Mouse (Mus musculus) intestine, embryonic 16.5 days (tissue): Measurements from ENCODE around the gene Mpp6. TPM values are rescaled to one million over a fixed set of nuclear protein-coding genes. Genes with fewer than 3 reads are reported as not detected.

Experiments used
- ATAC-seq: fragments of 200-750 bp; cut with Nextera tagmentation; 2 replicates; pipeline ENCODE4 v1.8.0; 2017; ENCODE audit warnings: moderate TSS enrichment, moderate library complexity
- H3K27ac ChIP-seq: fragments of 300-500 bp; sonication (generic); 2 replicates; pipeline ENCODE4 v1.5.1; 2014; ENCODE audit warnings: mild to moderate bottlenecking, low read length
- H3K27me3 ChIP-seq: fragments of 300-500 bp; sonication (generic); replicated peaks from 2 replicates; pipeline ENCODE4 v1.6.1; 2014; ENCODE audit warnings: low read length, control low read depth, mixed read lengths; ENCODE audit not compliant: control insufficient read depth, insufficient read depth
- H3K36me3 ChIP-seq: fragments of 300-500 bp; sonication (generic); 2 replicates; pipeline ENCODE4 v1.6.1; 2014; ENCODE audit warnings: low read length, control low read depth; ENCODE audit not compliant: control insufficient read depth, insufficient read depth
- H3K4me1 ChIP-seq: fragments of 300-500 bp; sonication (generic); 2 replicates; pipeline ENCODE4 v1.6.1; 2014; ENCODE audit warnings: low read length, control low read depth, mixed read lengths; ENCODE audit not compliant: control insufficient read depth, insufficient read depth
- H3K4me2 ChIP-seq: fragments of 300-500 bp; sonication (generic); 2 replicates; pipeline ENCODE4 v1.6.1; 2014; ENCODE audit warnings: low read depth, low read length, control low read depth
- H3K4me3 ChIP-seq: fragments of 300-500 bp; sonication (generic); 2 replicates; pipeline ENCODE4 v1.5.1; 2014; ENCODE audit warnings: mild to moderate bottlenecking, low read length
- H3K9ac ChIP-seq: fragments of 300-500 bp; sonication (generic); 2 replicates; pipeline ENCODE4 v1.6.1; 2014; ENCODE audit warnings: low read depth, low read length
- H3K9me3 ChIP-seq: fragments of 300-500 bp; sonication (generic); 2 replicates; pipeline ENCODE4 v1.6.1; 2016; ENCODE audit warnings: low read length, control low read depth; ENCODE audit not compliant: control insufficient read depth
- WGBS: fragments of 180-500 bp; shearing (Covaris S2); extraction: QIAGEN DNeasy Blood & Tissue Kit; methylation state at CpG from one replicate; pipeline ENCODE4 v1.1.7; 2014; 5-methylcytosine and 5-hydroxymethylcytosine counted together
- polyA plus RNA-seq: library from polyadenylated mRNA; unstranded; fragments of >200 nt; fragmentation: Nextera tagmentation; extraction: Ambion mirVana; gene quantifications from 2 replicates; pipeline ENCODE4 v1.2.1, GENCODE M21; 2015

The Mpp6 gene
- 34.5 and 40.6 TPM in 2 replicates for polyA plus RNA-seq

DNA sequence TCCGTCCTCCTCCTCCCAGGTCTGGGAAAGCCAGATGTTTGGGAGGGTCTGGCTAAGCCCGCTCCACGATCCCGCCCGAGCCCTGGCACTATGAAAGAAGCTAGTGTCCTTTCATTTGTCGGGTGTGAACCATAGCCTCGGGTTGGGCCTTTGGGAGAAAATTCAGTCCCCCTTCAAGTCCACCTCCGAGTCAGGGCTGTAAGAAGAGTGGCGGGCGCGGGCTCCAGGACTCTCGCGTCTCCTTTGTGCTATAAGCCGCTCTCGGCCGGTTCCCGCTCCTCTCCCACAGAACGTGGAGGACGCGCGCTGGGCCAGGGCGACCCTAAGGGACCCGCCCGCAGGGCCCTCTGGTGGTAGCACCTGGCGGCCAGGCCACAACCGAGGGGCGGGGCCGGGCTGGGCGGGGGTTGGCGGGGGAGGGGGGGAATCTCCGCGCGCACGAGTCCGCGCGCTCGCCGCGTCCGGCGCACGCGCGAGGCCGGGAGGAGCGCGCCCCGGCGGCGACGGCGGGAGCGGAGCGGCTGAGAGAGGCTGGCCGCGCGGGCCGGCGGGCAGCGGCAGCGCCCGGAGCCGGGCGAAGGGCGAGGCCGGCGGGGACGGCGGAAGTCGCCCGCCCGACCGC is at the start of gene Mpp6:
TSS of gene Mpp6 (plus strand) at position 485 of the 622 bp plus-strand sequence.
- Histone ChIP-seq H3K9ac (peak within 1 kb of the TSS; percentile 92), H3K4me3 (peak within 1 kb of the TSS; percentile 82), H3K4me2 (peak within 1 kb of the TSS; percentile 68), H3K4me1 (0 out of 2 replicates have a peak, but pooled peaks cover 3% of the 10 kb centered on the region), H3K27me3 (no peaks in the 10 kb centered on the region), H3K27ac (peak within 1 kb of the TSS; percentile 77), H3K9me3 (no peaks in the 10 kb centered on the region), H3K36me3 (no peaks in the 10 kb centered on the region)
- peak; percentile 94 for ATAC-seq
- WGBS: under 1% methylated on average over 60 of the region's 74 CpGs

DNA sequence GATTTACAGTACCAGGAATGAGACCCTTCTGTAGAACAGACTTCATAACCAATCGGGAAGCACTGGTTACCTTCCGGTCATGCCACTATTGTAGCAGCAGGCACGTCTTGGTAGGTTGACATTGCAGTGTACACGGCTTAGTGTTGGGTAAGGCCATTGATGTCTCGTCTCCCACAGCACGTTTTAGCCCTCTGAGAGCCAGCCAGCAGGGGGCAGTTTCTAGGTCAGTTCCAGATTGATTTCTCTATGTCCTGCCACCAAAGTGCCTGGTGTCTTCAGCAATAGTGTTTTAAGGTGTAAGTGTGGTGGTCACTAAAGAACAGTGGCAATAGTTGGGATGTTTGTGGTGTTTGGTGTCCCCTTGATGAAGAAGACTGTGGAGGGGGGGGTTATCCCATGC is 43.9 kb upstream of the Mpp6 start:
- 83% methylated on average over 6 of the region's 6 CpGs for WGBS

DNA sequence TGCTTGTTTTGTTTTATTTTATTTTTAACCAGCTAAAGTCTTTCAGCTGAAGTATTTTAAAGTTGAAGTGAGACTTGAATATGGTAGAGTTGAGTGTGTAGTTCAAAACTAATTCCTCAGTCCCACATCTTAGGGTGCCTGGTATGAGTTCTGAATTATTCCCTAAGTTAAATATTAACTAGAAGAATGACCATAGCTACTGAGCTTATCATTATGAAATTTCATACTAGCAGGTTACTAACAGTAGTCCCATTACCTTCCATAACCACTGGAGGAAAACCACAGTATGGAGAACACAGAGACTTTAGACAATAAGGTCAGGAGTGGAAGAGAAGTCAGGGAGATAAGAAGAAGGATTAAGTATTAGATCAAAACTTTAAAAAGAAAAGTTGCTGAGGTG is 41.6 kb upstream of the Mpp6 start:
- peak; percentile 59; the same call in 1 of the 2 replicates for ATAC-seq
- H3K27ac ChIP-seq: no peak overlapping the region
- H3K9me3 ChIP-seq: no peaks in the 10 kb centered on the region
- no peaks in the 10 kb centered on the region for H3K4me1 ChIP-seq
- no peak overlapping the region for H3K4me2 ChIP-seq
- H3K9ac ChIP-seq: no peak overlapping the region
- no peaks in the 10 kb centered on the region for H3K27me3 ChIP-seq
- H3K36me3 ChIP-seq: no peaks in the 10 kb centered on the region
- no peak overlapping the region for H3K4me3 ChIP-seq

More for the DNA sequence above, 43.9 kb upstream of the Mpp6 start:
- Histone ChIP-seq H3K27ac (no peak overlapping the region), H3K4me3 (no peak overlapping the region), H3K9ac (no peak overlapping the region), H3K4me2 (no peak overlapping the region), H3K27me3 (no peaks in the 10 kb centered on the region), H3K9me3 (no peaks in the 10 kb centered on the region), H3K36me3 (no peaks in the 10 kb centered on the region), H3K4me1 (no peaks in the 10 kb centered on the region)
- no peak for ATAC-seq

DNA sequence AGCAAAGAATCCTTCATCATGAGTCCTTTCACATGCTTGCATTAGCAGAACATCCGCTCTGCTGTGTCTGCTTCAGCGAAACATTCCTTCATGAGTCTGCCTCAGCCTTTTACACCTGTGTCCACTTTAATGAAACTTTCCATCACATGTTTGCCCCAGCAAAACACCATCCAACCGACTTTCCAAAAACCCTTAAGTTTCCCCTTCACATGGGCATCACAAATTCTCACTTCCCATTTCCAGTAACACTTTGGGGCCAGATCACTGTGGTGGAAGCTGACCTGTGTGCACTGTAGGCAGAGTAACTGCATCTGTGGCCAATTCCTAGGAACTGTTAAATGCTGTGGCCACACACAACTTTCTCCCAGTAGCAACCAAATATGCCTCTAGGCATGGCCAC is 34.8 kb upstream of the Mpp6 start:
- H3K9me3 ChIP-seq: no peaks in the 10 kb centered on the region
- ATAC-seq: no peak
- no peaks in the 10 kb centered on the region for H3K27me3 ChIP-seq
- H3K4me2 ChIP-seq: no peak overlapping the region
- no peak overlapping the region for H3K4me3 ChIP-seq
- no peaks in the 10 kb centered on the region for H3K4me1 ChIP-seq
- no peaks in the 10 kb centered on the region for H3K36me3 ChIP-seq
- WGBS: 94% methylated on average over 3 of the region's 3 CpGs
- no peak overlapping the region for H3K9ac ChIP-seq
- H3K27ac ChIP-seq: no peak overlapping the region

DNA sequence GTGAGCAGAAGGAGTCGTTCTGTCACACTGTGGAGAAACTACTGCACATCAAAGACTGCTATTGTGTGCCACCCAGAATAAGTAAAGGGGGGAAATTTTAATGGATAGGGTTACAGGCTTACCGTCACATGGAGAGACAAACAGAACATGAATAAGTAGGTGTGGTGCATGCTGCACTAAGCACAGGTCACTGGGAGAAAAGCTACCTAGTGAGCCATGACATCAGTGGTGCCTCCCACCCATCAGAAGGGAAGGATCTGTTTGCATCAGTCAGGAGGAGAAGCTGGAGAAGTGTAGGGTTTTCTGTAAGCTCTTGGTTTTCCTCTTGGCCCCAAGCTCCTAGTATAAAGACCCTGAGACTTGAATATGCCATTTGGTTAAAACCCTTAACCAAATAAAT is 33.6 kb upstream of the Mpp6 start:
- Histone ChIP-seq H3K36me3 (no peaks in the 10 kb centered on the region), H3K9me3 (no peaks in the 10 kb centered on the region), H3K9ac (no peak overlapping the region), H3K27ac (no peak overlapping the region), H3K4me1 (no peaks in the 10 kb centered on the region), H3K4me3 (no peak overlapping the region), H3K27me3 (no peaks in the 10 kb centered on the region), H3K4me2 (no peak overlapping the region)
- WGBS: 63% methylated on average over 2 of the region's 2 CpGs
- ATAC-seq: no peak

DNA sequence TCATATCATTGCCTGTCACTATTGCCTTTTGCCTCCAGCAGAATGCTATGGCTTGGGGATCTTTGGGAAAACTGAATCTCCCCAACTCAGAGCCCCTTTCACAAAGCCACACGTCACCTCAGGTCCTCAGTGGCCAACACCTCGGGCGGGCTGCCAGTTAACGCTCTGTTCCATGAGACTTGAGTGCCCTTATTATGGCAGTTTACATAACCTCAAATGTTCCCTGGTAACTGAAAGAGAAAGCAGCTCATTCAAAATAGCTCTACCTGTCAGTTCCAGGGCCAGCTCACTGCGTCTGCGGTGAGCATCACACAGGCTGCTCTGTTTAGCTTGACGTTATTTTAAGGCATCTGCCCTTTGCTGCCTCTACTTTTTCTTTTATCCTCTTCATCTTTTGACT is 29.6 kb upstream of the Mpp6 start:
- H3K9ac ChIP-seq: no peak overlapping the region
- no peaks in the 10 kb centered on the region for H3K4me1 ChIP-seq
- no peak overlapping the region for H3K4me3 ChIP-seq
- ATAC-seq: no peak
- no peaks in the 10 kb centered on the region for H3K9me3 ChIP-seq
- no peak overlapping the region for H3K4me2 ChIP-seq
- 74% methylated on average over 7 of the region's 7 CpGs for WGBS
- no peaks in the 10 kb centered on the region for H3K36me3 ChIP-seq
- H3K27me3 ChIP-seq: no peaks in the 10 kb centered on the region
- no peak overlapping the region for H3K27ac ChIP-seq

DNA sequence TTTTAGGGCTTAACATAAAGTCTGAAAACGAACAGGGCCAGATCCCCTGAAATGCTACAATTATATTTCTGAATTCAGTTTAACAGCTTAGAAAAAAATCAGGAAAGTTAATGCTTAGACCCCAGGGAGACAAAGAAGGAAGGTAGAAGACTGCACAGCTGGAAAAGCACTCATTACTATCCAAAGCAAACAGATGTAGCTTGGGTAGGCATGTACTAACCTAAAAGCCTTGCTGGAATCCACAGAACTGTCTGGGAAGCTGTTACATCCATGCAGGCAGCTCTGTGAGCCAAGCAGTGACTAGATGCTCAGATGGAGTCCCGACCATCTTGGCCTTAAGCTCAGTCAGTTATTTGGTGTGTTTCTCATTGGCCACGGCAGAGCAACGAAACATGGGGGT is 24.8 kb upstream of the Mpp6 start:
- ATAC-seq: no peak
- no peak overlapping the region for H3K4me3 ChIP-seq

DNA sequence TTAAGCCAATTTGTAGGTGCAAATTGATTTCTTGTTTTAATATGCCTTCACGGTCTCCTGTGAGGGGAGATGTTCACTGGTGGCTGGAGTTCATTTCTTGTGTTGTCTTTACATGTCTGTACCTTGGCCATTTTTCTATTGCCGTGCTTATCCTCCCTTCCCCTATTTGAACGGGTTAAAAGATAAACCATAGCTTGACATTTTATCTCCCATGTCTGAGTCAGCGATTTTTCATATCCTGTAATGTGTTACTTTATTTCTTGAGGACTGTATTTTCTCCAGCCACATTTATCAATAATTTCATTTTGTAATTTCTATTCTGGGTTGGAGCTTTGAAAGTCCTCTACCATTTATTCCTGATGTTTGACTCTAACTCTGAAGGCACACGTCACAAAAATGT is 20.7 kb upstream of the Mpp6 start:
- Histone ChIP-seq H3K4me1 (no peaks in the 10 kb centered on the region), H3K4me3 (no peak overlapping the region), H3K9ac (no peak overlapping the region), H3K27me3 (no peaks in the 10 kb centered on the region), H3K4me2 (no peak overlapping the region), H3K9me3 (no peaks in the 10 kb centered on the region), H3K36me3 (no peaks in the 10 kb centered on the region), H3K27ac (no peak overlapping the region)
- ATAC-seq: no peak
- WGBS: 71% methylated on average over 5 of the region's 5 CpGs

More for the DNA sequence above, 24.8 kb upstream of the Mpp6 start:
- Histone ChIP-seq H3K27ac (no peak overlapping the region), H3K27me3 (no peaks in the 10 kb centered on the region), H3K36me3 (no peaks in the 10 kb centered on the region), H3K9me3 (no peaks in the 10 kb centered on the region), H3K4me1 (no peaks in the 10 kb centered on the region), H3K9ac (no peak overlapping the region), H3K4me2 (no peak overlapping the region)
- WGBS: 74% methylated on average over 4 of the region's 4 CpGs

DNA sequence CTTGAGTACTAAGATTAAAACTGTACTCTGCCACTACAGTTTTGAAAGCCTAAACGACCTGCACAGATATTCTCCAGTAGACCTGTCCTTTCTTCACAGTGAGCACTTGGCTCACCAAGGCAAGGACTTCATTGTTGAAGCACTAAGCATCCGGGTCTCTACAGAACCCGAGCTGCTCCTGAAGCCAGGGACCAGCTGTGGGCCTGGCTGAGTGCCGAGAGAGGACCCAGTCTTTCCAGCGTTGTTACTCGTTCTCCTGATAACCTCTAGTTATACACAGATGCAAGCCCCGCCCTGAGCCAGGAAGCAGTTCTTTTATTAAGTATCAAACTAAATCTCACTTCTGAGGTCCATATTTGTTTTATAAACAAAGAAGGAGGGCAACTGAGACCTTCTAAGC is 19.8 kb upstream of the Mpp6 start:
- Histone ChIP-seq H3K36me3 (no peaks in the 10 kb centered on the region), H3K27me3 (no peaks in the 10 kb centered on the region), H3K9ac (no peak overlapping the region), H3K4me2 (no peak overlapping the region), H3K4me1 (no peaks in the 10 kb centered on the region), H3K27ac (no peak overlapping the region), H3K4me3 (no peak overlapping the region), H3K9me3 (no peaks in the 10 kb centered on the region)
- ATAC-seq: no peak
- 70% methylated on average over 7 of the region's 7 CpGs for WGBS
